Mouse (Mus musculus) lung, postnatal 0 days (tissue): ENCODE measurements at regions not wholly inside any gene's neighbourhood (a gene's known extent, or its start where the extent isn't known, plus 50 kb on each side); places are given as distances from the start of the nearest gene placed in this dataset.

ENCODE experiments used
- ATAC-seq: fragments of 200-750 bp; cut with Nextera tagmentation; 2 replicates; pipeline ENCODE4 v1.8.0; 2017; ENCODE audit warnings: moderate library complexity
- DNase-seq: peaks from one replicate; pipeline ENCODE4 v3.0.0-alpha.2; 2016; ENCODE audit warnings: low spot score
- H3K27ac ChIP-seq: fragments of 300-500 bp; sonication (generic); 2 replicates; pipeline ENCODE4 v1.5.1; 2014; ENCODE audit warnings: antibody characterized with exemption, mild to moderate bottlenecking, low read length, mixed read lengths
- H3K27me3 ChIP-seq: fragments of 300-500 bp; sonication (generic); replicated peaks from 2 replicates; pipeline ENCODE4 v1.6.1; 2014; ENCODE audit warnings: low read length, mixed read lengths; ENCODE audit not compliant: insufficient read depth
- H3K36me3 ChIP-seq: fragments of 300-500 bp; sonication (generic); 2 replicates; pipeline ENCODE4 v1.6.1; 2014; ENCODE audit warnings: low read length, mixed read lengths; ENCODE audit not compliant: insufficient read depth
- H3K4me1 ChIP-seq: fragments of 300-500 bp; sonication (generic); 2 replicates; pipeline ENCODE4 v1.6.1; 2014; ENCODE audit warnings: antibody characterized with exemption, low read depth, low read length, mixed read lengths; ENCODE audit not compliant: insufficient read depth
- H3K4me2 ChIP-seq: fragments of 300-500 bp; sonication (generic); replicated peaks from 2 replicates; pipeline ENCODE4 v1.6.1; 2014; ENCODE audit warnings: low read depth, mild to moderate bottlenecking, low read length, moderate library complexity, mixed read lengths
- H3K4me3 ChIP-seq: fragments of 300-500 bp; sonication (generic); 2 replicates; pipeline ENCODE4 v1.5.1; 2014; ENCODE audit warnings: low read depth, low read length
- H3K9ac ChIP-seq: fragments of 300-500 bp; sonication (generic); replicated peaks from 2 replicates; pipeline ENCODE4 v1.6.1; 2014; ENCODE audit warnings: low read depth, mild to moderate bottlenecking
- H3K9me3 ChIP-seq: fragments of 300-500 bp; sonication (generic); 2 replicates; pipeline ENCODE4 v1.6.1; 2016; ENCODE audit warnings: low read length, mixed read lengths
- CTCF ChIP-seq: IDR thresholded peaks from 2 replicates; pipeline ENCODE4 v1.5.1; 2016; ENCODE audit warnings: antibody characterized with exemption, mild to moderate bottlenecking
- EP300 ChIP-seq: IDR thresholded peaks from 2 replicates; pipeline ENCODE4 v1.6.1; 2016; ENCODE audit warnings: antibody characterized with exemption, mild to moderate bottlenecking, control low read depth
- WGBS: fragments of 180-500 bp; shearing (Covaris S2); extraction: QIAGEN DNeasy Blood & Tissue Kit; methylation state at CpG from one replicate; pipeline ENCODE4 v1.1.7; 2014; 5-methylcytosine and 5-hydroxymethylcytosine counted together

GRCm38 (mm10) chr17:88305165-88305564, 135.3 kb upstream of the Foxn2 start:
- Histone ChIP-seq H3K9me3 (no peaks in the 10 kb centered on the region), H3K4me3 (no peak overlapping the region), H3K4me1 (no peaks in the 10 kb centered on the region), H3K9ac (no peak overlapping the region), H3K27me3 (no peaks in the 10 kb centered on the region), H3K36me3 (no peaks in the 10 kb centered on the region), H3K4me2 (no peak overlapping the region), H3K27ac (no peak overlapping the region)
- DNase-seq, result no peak
- WGBS, result 75% methylated on average over 9 of the region's 9 CpGs
- TF ChIP-seq EP300, result no peak
- TF ChIP-seq CTCF, result no peak
- no peak for ATAC-seq

DNA sequence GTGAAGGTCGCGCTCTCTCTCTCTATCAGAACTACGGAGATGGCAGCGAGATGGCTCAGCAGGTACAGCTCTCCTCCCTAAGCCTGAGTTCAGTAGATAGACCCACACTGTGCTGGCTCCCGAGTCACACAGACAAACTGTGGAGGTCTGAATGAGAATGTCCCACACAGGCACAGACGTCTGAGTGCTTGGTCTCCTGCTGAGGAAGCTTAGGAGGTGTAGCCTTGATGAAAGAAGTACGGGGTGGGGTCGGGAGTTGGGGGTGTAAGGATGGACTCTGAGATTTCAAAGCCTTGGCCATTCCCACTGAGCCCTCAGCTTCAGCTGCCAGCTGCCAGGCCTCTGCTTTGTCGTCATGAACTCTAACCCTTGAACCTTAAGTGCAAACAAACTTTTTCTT, 134.2 kb upstream of the Foxn2 start:
- WGBS, result 74% methylated on average over 9 of the region's 9 CpGs
- H3K4me2 ChIP-seq, result no peak overlapping the region

DNA sequence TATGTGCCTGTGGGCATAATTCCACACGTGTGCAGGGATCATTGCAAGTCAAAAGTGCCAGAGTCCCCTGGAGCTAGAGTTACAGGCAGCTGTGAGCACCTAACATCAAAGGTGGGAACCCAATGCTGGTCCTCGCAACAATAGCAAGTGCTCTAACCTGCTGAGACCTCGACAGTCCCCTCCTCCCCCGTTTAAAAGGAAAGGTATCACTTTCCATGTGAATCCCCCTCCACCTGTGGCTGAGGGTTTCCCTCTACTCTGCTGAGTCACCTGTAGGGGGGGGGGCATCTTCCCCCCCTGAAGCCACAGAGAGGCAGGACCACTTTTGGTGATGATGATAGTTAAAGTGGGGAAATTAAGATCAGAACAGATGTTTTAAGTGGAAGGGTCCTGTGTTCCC, 133.4 kb upstream of the Foxn2 start:
- WGBS, result 44% methylated on average over 4 of the region's 4 CpGs
- TF ChIP-seq EP300 (no peak), CTCF (no peak)

More for the DNA sequence above, 134.2 kb upstream of the Foxn2 start:
- no peak overlapping the region for H3K4me3 ChIP-seq
- H3K27ac ChIP-seq, result no peak overlapping the region
- H3K9me3 ChIP-seq, result no peaks in the 10 kb centered on the region
- H3K9ac ChIP-seq, result no peak overlapping the region
- TF ChIP-seq EP300, result no peak
- TF ChIP-seq CTCF, result no peak
- DNase-seq (no peak), ATAC-seq (no peak)
- H3K36me3 ChIP-seq, result no peaks in the 10 kb centered on the region
- H3K27me3 ChIP-seq, result no peaks in the 10 kb centered on the region
- no peaks in the 10 kb centered on the region for H3K4me1 ChIP-seq

GRCm38 (mm10) chr17:88307826-88308225, 132.7 kb upstream of the Foxn2 start:
- TF ChIP-seq EP300 (no peak), CTCF (no peak)
- Histone ChIP-seq H3K4me2 (no peak overlapping the region), H3K4me1 (no peaks in the 10 kb centered on the region), H3K27ac (no peak overlapping the region), H3K27me3 (no peaks in the 10 kb centered on the region), H3K9me3 (no peaks in the 10 kb centered on the region), H3K4me3 (no peak overlapping the region), H3K36me3 (no peaks in the 10 kb centered on the region), H3K9ac (no peak overlapping the region)
- ATAC-seq, result no peak
- WGBS, result 88% methylated on average over 9 of the region's 9 CpGs
- DNase-seq, result no peak

More for the DNA sequence above, 133.4 kb upstream of the Foxn2 start:
- H3K4me2 ChIP-seq, result no peak overlapping the region
- no peaks in the 10 kb centered on the region for H3K27me3 ChIP-seq
- H3K4me3 ChIP-seq, result no peak overlapping the region
- H3K27ac ChIP-seq, result no peak overlapping the region
- DNase-seq, result no peak
- no peaks in the 10 kb centered on the region for H3K9me3 ChIP-seq
- no peaks in the 10 kb centered on the region for H3K4me1 ChIP-seq
- no peak for ATAC-seq
- H3K36me3 ChIP-seq, result no peaks in the 10 kb centered on the region
- H3K9ac ChIP-seq, result no peak overlapping the region

GRCm38 (mm10) chr17:88312876-88313275, 127.6 kb upstream of the Foxn2 start:
- ATAC-seq (no peak), DNase-seq (no peak)
- TF ChIP-seq EP300 (no peak), CTCF (peak; percentile 53)
- H3K4me2 ChIP-seq, result no peak overlapping the region
- H3K4me1 ChIP-seq, result no peaks in the 10 kb centered on the region
- H3K9me3 ChIP-seq, result no peaks in the 10 kb centered on the region
- H3K4me3 ChIP-seq, result no peak overlapping the region
- 82% methylated on average over 2 of the region's 2 CpGs for WGBS
- H3K27me3 ChIP-seq, result no peaks in the 10 kb centered on the region
- no peak overlapping the region for H3K9ac ChIP-seq
- H3K27ac ChIP-seq, result no peak overlapping the region
- no peaks in the 10 kb centered on the region for H3K36me3 ChIP-seq

DNA sequence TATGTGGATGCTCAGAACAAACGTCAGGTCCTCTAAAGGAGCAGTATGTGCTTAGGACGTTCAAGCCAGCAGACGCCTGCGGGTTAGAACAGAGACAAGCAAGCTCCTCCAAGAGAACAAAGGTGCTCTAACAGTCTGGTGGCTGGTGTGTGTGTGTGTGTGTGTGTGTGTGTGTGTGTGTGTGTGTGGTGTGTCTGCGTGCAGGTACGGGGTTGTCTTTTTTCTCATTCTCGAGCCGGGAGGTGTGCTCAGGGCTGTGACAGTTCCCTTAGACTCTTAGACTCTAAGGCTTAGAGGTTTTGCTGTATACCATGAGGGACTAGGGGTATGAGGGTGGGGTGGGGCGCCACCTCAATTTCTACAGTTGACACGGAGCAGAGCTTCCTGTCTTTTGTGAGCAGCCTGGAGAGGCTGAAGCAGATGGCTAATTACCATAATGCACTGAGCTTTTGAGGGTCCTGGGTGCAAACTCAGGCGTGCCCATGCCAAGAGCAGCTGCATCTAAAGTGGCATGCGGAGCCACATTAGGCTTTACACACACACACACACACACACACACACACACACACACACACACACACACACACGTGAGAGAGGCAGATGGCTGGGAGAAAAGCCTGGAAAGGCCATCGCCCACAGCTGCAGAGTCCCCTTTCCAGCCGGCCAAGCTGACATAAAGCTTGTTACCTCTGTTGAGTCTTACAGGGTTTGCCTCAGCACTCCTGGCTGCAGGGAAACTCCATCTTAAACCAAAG, 124.1 kb upstream of the Foxn2 start:
- Histone ChIP-seq H3K36me3 (no peaks in the 10 kb centered on the region), H3K4me3 (no peak overlapping the region), H3K9me3 (no peaks in the 10 kb centered on the region), H3K9ac (no peak overlapping the region), H3K4me1 (no peaks in the 10 kb centered on the region), H3K27me3 (no peaks in the 10 kb centered on the region), H3K4me2 (no peak overlapping the region), H3K27ac (no peak overlapping the region)
- TF ChIP-seq EP300 (no peak), CTCF (no peak)
- 71% methylated on average over 14 of the region's 15 CpGs for WGBS
- no peak for ATAC-seq
- no peak for DNase-seq
